Mouse (Mus musculus) heart, postnatal 0 days (tissue): ENCODE data around the gene 4833420G17Rik.

ENCODE experiments used
- CTCF ChIP-seq: IDR thresholded peaks from 2 replicates; pipeline ENCODE4 v1.5.1; 2016; ENCODE audit warnings: antibody characterized with exemption, control low read depth, low read depth
- EP300 ChIP-seq: IDR thresholded peaks from 2 replicates; pipeline ENCODE4 v1.6.1; 2016; ENCODE audit warnings: antibody characterized with exemption, low read depth

GRCm38 (mm10) chr13:119487354-119487753, 24.8 kb downstream of the 4833420G17Rik start:
- TF ChIP-seq CTCF (no peak), EP300 (no peak)
